Mouse (Mus musculus) cerebellum, postnatal 25 days (tissue): ENCODE measurements at regions not wholly inside any gene's neighbourhood (a gene's known extent, or its start where the extent isn't known, plus 50 kb on each side); places are given as distances from the start of the nearest gene placed in this dataset.

ENCODE experiments used
- DNase-seq, 2 experiments: peaks; one replicate each; pipeline ENCODE4 v3.0.0; 2021; ENCODE audit warnings: mixed read lengths in 2 of 2

DNA sequence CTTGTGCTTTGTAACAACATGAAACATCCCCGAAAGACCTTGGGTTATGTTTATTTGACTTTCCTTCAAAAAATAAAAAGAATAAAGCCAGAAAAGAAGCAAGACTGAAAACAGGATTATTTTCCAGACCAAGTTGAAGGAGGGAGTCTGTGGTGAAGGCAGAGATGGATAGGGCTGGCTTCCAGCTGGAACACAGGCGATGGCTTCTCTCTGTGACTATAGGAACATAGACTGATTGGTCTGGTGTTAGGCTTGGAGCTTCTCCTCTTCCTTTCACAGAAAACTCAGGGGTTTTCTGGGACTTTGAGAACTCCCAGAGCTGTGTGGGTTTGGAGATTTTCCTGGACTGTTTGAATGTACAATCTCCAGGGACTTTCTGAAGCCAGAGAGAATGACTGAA is 625.8 kb downstream of the Gm826 start:
- DNase-seq: no peak

DNA sequence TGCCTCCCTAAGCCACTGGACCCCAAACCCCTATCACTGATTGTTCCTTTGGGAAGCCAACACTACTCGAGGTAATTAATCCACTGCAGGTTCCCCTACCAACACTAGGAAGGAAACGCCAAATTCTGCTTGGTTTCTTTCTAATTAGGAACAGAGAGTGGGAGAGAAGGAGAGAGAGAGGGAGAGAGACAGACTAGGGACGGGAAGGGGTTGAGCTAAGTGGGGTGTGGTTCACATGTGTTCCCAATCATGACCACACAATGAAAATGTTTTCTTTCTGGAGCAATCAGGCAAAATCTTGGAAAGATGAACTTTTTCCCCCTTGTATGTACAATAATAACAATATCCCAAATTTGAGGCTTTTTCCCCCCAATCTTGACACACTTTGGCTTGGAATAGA is 619.3 kb downstream of the Gm826 start:
- no peak for DNase-seq

DNA sequence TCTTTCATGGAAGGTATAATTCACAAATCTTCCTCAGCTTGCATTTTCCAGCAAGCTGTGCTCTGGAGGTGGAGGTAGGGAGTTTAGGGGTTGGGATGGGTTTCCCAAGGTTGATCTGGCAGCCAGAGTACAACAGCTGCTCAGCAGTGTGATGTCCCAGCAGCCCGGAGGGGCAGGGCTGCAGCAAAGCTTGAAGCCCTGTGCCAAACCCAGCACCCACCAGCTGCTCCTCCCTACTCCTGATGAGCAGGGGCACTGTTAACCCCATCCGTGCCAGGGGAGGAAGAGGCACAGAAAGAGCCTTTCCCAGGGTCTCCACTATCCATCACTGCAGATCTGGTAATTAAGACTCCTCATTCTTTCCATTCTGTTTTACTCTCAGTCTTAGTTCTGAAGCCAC is 615.2 kb downstream of the Gm826 start:
- DNase-seq: no peak

DNA sequence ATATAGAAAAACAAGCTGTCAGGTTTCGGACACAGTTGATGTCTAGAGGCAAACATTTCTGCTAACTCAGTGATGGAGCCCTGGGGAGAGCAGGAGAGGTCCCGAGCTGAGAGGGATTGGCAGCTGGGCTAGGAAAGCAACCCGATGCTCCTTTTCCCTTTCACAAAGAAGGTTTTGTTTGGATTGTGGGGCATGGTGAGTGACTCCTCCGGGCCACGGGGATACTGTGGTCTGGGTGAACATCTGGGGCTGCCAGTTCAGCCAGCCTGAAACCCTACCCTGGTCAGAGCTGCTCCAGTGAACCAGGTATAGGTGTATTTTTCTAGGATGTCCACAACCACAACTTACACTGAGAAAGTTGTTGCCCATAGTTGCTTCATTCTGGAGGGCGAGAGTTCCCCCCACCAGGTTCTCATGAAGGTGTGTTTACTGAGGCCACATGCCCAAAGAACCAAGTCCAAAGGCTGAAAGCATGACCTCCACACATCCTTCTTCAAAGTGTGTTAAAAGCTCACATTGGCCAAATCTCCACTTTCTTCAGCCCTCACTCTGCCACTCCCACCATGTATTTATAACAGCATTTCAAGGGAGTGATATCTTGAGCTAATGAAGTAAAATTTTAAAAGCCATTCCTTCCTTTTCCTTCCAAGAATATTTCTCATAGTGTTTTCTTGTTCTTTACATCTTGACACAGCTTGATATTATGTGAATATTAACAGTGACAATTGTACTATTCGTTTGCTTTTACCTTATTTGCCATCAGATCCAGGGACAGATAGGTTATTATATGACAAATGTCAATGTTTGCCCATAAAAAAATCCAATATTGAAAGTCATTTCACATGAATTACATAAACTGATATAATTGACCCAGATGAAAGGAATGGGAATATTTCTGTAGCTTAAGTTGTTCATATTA is 608.5 kb downstream of the Gm826 start:
- DNase-seq: no peak

DNA sequence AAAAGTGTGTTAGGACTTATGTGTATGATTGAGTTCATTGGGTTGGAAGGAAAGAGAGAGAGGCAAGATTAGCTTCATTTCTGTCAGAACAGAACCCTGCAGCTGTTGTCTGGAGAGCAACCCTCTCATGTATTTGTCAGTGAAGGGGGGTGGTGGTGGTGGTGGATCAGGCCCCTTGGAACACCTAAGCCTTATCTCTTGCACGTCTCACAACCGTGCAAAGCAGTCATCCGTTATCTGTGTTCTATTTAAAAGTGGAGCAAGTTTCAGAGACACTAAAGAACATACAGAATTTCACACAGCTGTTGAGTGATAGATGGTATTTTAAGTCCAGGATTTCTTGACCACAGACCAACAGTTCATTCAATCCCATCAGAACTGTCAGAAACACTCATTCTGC is 604.7 kb downstream of the Gm826 start:
- DNase-seq: no peak

DNA sequence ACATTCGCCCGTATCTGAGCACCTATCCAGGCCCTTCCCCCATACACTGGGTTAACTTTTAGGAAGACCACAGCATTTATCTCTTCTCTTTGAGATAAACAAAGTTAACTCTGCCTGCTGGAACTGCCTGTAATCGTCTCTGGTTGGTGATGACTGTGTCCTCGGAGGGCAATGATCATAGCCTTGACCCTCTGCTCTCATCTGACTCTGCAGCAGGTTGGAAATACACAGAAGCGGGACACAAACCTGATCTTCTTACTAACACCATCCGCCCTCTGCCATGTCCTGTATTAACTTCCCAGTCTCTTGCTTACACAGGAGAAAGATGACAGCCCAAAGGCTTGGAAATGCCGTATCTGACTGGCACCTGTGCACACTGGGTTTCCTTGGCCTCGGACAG is 603.7 kb downstream of the Gm826 start:
- no peak for DNase-seq

DNA sequence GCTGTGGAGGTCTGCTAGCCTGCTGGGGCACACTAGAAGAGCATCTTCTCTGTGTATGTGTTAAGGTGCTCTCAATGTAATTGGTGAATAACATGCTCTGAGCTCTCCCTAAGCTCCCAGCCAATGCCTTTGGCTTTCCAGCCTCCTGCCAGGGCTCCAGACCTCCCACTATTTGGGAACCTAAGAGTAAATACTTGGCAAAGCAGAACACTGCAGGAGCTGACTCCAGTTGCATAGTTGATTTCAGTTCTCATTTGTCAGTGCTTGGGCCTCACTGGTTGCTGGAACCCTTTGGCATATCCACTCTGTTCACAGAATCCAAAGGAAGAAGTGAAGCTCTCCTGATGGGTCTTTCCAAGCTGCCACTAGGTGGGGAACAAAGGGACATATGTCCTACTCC is 602.7 kb downstream of the Gm826 start:
- no peak for DNase-seq

DNA sequence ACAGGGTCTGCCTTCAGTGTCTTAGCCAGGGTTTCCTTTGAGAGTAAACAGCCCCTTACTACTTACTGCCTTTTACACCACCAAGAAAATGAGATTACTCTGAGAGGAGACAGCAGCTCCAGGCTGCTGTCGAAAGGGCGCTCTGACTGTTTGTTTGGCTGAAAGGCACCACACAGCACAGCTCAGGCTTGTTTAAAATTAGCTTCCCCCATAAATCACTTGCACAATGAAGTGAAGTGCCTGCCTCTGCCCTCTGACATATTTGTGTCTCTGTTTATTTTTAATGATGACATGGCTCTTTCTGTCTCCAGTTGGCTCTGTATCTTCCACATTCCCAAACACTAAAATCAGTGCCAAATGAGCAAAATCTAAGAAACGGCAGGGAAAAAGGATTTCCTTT is 601.5 kb downstream of the Gm826 start:
- DNase-seq: no peak

DNA sequence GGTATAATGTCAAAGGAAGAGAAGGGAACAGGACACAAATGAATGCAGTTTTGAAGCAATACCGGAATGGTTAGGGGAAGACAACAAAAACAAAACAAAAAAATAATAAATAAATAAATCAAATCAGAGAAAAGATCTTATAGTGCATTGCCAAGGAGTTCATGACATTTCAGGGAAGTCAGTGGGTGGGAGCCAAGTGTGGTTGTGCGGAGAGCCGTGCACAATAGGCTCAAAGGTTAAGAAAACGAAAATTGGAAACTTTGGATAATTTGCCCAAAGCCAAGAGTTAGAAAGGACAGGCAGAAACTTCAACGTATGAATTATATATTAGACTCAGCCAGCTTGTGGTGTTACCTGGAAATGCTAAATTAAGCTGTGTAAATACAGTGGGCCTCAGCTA is 599.4 kb downstream of the Gm826 start:
- DNase-seq: no peak

DNA sequence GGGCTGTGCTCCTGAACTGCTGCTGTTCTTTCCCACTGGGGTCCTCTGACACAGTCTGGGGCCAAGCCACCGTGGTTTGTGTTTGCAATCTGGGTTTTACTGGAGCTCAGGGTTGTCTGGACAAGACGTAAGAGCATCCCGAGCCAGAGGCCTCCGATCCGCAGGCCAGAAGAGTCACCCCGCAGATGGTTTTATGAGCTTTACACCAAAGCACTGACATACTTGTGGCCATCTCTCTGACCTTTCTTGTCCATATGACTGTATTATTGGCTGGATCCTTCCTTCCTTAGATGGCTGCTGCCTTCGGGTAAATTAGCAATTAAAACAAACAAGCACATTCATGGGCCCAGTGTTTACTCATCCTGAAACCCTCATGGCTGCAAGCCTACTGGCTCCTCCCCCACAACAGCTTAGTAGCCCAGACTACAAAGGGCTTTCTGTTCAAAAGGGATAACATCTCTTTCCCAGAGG is 578.4 kb downstream of the Gm826 start:
- peak in 1 of 2 experiments; percentile 7 for DNase-seq

DNA sequence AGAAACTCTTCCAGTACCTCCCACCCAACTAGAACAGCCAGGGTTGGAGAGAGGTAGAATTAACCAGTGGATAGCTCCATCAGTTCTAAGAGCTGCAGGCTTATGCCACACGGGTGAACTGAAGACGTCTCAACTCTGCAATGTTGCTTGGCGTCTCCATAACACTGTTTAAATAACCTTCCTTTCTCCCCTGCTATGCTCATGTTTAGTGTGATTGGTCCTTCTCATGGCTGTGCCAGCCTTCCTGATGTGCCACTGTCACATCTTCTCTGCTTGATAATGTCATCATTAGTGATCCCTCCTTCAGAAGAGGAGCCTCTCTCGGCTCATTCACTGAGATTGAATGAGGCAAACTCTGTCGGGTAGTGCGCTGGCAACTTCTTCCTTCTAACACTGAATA is 573.2 kb downstream of the Gm826 start:
- DNase-seq: no peak

DNA sequence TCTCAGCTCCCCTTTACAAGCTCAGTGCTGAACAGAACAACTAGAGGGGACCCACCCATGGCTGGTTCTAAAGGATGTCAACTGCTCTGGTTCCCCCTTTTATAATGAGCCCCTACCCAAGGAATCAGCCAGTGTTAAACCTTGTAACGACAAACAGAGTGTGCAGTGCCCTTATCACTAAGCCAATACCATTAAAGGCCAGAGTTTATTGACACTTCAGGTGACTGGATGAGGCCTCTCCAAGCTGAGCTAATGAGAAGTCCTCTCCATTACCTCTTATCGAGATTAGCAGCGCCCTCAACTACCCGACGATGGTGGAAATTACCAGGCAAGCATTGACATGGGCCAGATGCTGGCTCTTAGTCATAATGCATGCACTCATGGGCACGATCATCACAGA is 570.8 kb downstream of the Gm826 start:
- DNase-seq: no peak
